Mouse (Mus musculus) hindlimb bud, embryonic 11.5 days (tissue): ENCODE data around the gene Itga6.

ENCODE experiments used
- DNase-seq: peaks from one replicate; pipeline ENCODE4 v3.0.0-alpha.2; 2012; ENCODE audit warnings: low read depth, low spot score; ENCODE audit errors: extremely low spot score

Itga6 gene

DNA sequence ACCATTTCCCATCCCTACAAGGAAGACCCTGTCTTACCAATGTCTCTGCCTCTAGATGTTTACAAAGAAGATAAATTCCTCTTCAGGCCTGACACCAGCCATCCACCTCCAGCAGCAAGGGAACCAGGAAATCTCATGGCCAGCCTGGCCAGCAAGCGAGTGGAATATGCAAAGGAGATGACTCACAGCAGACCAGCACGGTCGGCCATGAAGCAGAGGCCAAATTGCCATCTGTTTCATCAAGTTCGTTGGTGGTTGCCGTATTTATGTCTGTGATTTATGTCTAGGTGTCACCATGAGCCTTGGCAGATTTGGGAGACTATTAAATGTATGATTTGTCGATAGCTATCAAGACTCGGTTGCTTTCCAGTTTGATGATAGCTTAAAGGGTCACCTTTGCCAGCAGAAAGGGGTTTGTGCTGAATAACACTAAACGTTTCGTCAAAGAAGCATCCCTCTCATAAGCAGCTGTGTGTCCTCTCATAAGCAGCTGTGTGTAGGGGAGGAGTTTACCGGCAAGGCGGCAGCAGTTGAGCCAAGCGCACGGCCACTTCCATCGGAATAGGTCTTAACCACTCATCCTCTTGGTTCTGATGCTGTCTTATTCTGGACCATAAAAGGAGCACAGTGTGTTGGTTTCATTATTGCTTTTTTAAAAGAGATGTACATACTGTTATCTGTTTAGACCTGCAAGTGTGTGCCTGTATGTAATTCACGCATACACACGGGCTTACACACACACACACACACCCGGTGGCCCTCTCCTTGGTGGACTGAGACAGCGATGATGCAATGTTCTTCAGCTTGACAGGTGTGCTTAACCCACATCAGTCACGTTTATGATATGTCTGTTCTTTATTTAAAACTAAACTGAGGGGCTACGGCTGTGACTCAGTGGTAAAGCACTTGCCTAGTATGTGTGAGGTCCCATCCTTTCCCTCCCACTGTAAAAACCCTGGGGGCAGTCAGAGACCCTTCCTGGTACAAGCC, 14.5 kb upstream of the Itga6 start:
- no peak for DNase-seq

DNA sequence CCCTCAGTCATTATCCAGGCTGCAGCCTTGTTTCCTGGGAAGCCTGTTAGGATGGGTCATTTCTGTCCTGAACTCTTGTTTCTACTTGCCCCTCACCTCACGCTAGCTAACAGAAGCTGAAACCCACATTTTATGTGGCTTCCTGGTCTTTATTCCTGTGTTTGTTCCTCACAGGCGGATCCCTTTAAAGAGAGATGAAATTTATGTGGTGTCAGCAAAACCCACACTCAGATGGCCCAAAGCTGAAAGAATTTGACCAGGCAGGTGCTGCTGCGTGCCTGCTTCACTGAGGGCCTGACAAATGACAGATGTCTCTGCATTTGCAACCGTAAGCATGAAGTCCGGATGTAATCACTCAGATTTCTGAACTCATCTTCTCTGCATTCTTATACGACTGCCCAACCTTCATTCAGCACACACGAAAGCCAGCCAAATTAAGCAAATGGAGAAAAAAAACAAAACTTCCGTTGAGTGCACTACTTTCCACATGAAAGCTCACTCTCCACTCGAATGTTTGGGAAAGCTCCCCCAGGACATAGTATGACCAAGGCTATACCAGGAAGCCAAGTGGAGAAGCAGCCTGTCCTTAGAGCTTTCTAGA, 10.5 kb upstream of the Itga6 start:
- no peak for DNase-seq

DNA sequence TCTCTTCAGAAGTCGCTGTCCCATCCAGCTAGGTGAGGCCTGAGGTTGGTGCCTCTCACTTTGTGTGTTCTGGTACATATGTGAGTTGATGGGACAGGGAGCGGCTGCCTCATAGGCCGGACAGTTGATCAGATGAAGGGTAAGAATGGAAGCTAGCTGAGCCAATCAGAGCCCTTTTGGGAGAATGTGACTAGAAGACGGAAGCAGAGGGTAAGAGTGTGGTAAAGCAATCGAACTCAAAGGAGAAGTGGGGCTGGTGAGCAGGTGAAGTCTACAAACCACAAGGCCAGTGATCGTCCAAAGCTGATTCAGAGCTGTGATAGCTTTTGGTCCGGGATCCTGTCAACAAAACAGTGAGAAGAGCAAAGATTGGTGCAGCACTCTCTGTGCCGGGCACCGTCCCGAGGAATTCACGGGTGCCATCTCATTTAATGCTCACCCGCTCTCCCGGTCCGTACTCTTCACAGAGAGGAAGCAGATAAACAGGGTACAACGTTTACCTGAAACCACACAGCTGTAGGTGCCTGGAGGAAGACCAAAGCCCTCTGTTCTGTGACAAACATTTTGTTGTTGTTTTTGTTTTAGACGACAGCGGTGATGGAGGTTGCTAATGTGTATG, 9.8 kb upstream of the Itga6 start:
- DNase-seq, result no peak

DNA sequence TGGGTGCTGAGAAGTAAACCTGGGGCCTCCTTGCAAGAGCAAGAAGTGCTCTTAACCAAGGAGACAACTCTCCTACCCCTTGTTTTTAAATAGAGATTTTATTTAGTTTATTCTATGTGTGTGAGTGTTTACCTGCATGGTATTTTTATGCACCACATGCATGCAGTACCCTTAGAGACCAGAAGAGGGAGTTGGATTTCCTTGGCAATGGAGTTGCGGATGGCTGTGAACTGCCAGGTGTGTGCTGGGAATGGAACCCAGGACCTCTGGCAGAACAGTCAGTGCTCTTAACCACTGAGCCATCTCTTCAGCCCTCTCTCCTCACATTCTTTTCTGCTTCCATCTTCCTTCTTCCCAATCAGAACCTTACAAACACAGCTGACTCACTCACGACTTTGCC, 9.2 kb upstream of the Itga6 start:
- DNase-seq, result no peak

DNA sequence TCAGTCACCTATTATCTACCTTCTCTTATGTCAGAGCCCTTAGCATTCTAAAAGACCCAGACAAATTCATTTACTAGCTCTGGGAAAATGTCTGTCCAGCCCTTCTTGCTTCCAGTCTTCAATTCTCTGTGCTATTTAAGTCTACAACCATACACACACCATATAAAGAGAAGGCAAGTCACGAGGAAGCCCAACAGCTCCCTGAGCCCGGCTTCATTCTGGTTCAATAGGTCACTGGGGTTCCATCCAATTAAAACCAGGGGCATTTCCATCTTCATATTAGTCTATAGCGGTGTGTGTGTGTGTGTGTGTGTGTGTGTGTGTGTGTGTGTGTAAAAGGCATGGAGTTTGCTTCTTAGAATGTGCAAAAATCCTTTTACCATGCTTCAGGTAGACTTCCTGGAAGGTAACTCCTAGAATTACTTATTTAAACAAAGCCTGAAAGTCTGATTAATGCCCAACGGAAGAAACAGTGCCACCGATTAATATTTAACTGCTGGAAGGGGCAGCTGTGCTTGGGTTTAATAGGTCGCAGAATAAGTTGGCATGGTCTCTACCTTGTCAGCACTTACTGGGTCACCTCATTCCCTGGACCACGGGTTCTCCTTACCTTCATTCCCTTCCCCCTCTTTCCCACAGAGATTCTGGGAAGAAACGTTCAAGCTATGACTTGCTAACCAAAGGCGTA, 6.1 kb upstream of the Itga6 start:
- no peak for DNase-seq

DNA sequence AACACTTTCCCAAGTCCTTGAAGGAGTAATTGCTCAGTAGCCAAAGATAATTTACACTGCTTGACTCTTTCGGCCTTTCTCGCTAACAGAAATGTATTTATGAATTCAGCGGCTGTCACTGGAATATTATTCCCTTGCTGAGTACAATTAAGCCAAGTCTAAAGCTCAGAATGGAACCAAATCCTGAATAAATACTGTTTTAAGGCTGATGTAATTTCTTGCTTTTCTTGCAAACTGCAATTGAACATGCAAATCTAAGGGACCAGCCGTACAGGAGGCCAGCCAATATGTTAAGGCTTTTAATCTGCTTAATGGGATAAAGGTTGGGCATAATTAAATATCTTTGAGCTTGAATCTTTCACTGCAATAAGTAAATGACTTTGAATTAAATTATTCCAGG, 2.9 kb upstream of the Itga6 start:
- DNase-seq, result no peak

DNA sequence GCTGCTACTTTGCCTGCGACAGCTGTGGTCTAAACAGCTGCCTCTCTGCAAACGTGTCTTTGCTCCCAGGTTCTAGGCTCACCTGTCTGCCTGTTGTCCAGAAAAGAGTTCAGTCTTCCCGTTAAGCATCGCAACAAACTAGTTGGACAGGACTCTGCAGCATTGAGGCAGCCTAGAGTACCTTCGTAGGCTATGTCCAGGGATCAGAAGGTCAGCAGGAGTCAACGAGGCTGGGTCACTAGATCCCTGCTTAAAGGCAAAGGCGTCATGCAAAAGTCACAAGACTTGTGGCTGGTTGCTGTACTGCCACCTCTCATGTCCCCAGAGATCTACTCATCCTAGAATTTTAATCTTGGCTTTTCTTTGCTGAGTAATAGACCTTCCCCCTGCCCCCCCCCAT, 2.0 kb upstream of the Itga6 start:
- no peak for DNase-seq

DNA sequence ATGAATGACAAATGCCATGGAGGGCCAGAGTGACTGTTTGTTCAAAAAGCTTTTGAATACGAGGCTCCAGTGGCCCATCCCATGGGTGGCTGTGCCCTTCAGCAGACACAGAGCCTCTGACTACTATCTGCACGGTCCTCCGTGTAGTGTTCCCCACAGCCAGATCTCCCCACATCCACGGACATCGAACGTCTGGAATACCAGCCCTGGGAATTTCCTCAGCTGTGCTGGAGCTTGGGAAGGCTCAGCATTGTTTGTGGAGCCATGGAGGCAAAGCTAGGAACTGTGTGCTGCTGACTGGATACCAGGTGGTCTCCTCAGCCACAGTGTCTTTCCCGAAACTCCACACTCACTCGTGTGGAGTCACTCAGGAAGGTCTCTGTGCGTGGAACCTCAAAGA, 1.1 kb upstream of the Itga6 start:
- DNase-seq, result no peak

DNA sequence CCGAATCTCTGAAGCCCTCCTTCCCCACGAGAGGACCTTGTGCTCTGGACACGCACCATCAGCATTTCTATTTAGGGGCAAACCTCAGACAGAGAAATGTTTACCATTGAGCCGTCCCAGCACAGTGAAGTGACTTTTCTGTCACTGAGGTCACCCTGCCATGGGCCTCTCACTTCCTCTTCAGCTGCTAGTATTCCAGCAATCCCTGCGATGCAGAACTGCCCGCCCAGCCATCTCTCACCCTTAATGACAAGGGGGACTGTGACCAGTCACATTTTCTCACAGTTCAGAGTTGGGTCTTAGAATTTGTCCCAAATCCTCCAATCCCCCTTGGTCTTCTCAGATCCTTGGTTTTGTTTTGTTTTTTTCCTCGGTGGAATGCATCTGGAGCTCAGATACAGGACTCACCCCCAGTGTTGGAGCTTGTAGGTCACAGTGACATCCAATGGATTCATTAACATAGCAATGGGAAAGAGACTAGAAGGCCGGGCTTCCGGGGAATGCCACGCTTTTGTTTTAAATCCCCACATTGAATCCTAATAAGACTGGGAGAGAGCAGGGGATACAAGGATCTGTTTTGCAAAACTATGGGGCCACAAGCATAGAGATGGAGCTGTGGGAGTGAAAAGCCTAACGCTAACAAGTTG, 432 bp upstream of the Itga6 start:
- DNase-seq, result no peak

DNA sequence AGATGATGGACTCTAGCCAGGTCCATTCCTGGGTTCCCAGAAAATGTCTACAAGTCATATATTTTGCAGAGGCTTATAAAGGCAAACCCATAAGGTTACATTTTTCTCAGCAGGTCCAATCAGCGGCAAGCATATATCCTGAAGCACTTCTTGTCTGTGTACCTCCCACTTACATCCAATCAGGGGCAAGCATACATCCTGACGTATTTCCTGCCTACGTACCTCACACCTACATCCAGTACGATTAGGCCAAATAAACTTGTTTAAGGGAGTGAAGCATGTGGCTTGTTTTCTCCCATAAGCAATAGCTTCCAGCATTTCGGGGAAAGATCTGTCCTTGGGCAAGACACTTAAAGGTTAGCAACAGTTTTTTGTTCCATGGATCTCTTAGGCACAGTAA, 3.0 kb downstream of the Itga6 start:
- no peak for DNase-seq

DNA sequence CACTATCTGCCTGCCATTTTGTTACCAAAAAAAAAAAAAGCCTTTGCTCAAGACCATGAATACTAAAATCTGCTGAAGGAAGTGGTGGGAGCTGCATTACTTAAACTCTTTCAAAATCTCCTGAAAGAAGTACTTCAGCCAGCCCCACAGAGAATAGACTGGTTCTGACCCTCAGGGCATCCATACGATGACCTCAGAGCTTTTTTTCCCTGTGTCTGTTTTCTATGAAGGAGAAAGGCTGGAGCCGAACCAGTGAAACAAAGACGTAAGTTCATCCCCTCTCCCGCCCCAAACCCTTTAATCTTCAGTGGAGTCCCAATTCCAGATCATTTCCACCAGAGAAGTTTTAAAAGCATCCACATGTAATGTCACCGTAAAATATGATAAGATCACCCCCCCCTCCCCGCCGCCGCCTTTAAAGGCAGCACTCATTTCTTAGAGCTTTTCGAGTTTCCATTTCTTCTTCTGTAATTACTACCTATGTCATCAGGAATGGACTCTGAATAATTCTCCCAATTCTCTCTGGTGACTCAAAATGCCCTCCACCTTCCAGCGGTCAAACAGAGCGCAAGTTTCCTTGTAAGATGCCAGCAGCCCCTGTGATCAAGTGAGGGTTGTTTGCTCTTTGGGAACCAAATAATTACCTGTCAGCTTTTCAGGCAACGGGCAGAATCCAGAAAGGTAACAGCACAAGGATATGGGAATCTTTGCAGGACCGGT, 4.1 kb downstream of the Itga6 start:
- DNase-seq, result no peak

DNA sequence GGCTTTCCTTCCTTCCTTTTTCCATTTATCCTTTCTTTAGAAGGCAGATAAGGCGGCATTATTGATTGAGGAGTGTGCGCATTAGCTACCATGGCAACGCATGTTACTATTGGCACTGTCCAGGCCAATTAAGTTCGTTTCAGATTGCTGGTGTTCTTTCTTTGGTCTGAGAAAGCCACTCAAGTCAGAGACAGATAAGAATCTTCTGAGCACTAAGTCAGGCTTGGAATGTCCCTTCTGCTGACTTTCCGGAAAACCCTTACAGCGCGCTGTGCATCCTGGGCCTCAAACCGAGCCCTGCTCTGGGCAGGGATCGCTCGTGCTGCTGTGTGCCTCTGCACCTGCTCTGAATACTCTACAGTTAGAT, 4.7 kb downstream of the Itga6 start:
- DNase-seq, result no peak

DNA sequence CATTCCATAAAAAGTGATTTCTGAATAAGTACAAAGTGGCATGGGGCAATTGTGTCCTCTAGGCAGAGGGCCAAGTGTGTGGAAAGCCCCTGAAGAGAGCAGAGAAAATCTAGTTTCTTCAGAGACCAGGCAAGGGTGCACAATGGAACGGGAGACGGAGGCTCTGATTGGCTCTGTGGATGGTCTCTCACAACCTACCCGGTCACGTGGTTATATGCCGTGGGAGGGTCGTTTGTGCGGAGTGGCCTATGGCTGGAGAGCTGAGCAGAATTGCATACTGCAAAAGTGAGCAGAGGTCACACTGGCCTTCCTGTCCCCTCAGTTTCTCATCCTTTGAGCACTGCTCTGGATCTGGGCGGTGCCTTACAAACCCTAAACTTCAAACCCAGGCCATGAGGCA, 5.9 kb downstream of the Itga6 start:
- DNase-seq, result no peak

DNA sequence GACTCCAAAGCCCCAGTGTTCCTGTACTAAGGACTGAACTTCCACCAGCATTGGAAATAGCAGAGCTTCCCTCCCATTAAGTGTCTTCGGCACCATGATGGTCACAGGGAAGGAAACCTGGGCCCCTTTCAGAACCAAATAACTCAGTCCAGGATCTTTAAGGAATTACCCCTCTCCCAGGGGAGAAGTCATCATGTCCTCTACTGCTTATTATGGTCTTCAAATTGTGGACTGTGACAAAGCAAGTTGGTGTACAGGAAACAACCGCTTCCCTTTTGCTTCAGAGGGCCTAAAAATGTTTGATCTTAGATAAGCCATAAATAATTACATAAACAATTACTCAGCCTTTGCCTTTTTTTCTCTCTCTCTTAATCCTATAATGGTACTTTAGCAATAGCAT, 6.4 kb downstream of the Itga6 start:
- no peak for DNase-seq

DNA sequence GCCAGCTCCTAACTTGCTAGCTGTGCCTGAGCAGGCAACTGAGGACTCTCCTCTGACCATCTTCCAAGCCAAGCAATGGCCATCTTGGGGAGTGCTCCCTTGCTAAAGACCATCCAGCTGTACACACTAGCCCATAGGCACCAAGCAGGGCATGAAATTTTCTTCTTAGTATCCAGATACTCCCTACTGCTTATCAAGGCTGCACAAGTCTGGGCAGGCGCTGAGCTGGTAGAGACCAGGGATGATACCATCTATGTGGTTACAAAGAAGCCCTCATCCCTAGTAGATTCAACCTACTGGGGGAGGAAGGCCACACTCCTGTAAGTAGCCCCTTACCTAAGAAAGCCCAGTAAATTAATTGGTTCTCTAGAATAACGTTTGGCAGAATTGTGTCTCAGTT, 7.0 kb downstream of the Itga6 start:
- no peak for DNase-seq

DNA sequence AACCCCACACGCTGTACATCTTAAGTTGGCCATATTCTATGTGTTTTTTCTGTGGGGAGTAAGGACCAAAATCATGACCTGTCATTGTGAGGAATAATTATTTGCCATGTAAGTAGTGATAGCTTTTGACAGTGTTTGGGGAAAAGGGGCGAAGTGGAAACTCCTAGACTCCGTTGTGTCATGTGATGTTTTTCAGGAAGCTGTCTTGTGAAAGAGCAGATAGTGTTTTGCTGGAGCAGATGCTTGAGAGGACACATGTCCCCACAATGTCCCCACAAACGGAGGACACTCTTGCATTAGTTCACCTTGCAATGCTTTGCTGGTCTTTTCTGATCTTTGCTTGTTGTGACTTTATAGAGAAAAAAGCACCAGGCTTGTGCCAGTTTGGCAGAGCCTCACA, 7.7 kb downstream of the Itga6 start:
- no peak for DNase-seq

DNA sequence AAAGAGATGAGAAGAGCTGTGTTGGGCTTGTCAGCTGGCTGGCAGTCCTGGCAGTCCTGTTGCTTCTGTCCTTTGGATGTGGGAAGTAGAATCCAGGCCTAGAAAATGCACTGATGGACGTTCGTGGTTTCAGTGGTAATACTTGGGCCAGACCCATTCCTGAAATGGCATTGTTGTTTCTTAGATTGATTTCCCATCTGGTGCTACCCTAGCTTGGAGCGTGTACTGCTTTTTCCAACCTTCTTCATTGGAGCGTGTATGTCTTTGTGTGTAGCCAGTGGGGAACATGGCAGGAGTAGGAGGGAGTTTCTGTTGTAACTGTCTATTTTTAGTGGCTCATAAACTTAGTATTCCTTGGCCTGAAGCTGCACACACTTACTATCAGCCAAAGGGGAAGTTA, 10.3 kb downstream of the Itga6 start:
- no peak for DNase-seq

DNA sequence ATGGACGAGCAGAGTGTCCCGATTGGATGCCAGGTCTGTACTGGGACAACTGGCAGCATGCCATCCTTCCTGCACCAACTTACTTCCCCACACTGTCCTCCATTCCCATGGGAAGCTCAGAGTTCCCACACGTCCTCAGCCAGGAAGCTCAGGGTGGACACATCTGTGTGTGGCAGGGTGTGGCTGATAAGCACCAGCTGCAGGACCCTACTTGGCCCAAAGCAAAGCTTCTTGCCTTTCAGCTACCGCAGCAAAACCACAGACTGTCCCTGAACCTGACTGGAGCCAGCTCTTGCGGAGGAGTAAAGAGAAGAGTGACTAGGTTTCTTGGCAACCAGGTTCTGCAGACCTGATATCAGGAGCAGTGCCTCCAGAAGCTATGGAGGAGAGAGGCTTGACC, 11.7 kb downstream of the Itga6 start:
- DNase-seq, result no peak

DNA sequence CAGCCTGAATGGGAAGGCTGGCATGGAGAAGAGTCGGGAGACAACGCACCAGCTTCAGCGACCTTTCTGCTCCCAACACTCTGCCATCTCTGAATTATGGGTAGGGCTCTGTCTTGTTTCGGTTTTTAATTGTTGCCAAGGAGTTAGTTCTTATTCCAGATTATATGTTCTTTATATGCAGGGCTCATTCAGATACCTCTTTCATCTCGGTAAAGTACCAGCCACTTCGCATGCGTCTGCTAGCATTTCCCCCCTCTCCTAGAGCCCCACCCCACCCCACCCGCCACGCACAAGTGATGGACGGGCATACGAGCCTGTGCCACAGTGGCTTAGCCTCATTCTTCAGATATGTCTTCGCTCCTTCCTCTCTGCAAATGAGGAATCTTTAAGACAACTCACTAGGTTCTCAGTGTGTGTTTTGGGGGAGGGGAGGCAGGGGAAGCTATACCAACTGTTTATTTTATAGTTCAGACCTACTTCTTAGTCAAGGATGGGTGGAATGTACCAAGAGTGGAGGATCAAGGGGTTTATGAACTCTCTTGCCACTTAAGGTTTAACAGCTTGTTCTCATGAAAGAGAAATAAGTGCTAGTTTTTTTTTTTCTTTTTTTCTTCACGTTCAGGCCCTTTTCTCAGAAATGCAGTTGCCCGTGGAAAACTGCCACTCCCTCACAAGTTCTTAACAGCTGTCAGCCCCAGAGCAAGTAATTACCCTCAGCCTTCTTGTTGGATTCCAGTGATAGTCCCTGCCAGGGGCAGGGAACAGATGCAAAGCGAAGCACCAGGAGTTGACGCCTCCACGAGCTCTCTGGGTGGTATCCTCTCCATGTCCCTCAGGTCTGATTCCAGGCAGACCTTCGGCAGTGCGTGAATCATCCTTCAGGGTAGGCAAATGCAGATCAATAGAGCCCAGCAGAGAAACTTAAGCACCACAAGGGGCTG, 13.4 kb downstream of the Itga6 start:
- DNase-seq, result no peak
